Mouse (Mus musculus) midbrain, embryonic 16.5 days (tissue): ENCODE measurements around the gene Rbm38. TPM values are rescaled to one million over a fixed set of nuclear protein-coding genes. Genes with fewer than 3 reads are reported as not detected.

Experiments
- ATAC-seq: fragments of 200-750 bp; cut with Nextera tagmentation; 2 replicates; pipeline ENCODE4 v1.8.0; 2017; ENCODE audit warnings: moderate TSS enrichment
- H3K27ac ChIP-seq: fragments of 300-500 bp; sonication (generic); 2 replicates; pipeline ENCODE4 v1.5.1; 2014; ENCODE audit warnings: mild to moderate bottlenecking, low read length, mixed read lengths
- H3K27me3 ChIP-seq: fragments of 300-500 bp; sonication (generic); 2 replicates; pipeline ENCODE4 v1.6.1; 2014; ENCODE audit warnings: low read depth, low read length, mixed read lengths; ENCODE audit not compliant: control insufficient read depth, insufficient read depth
- H3K36me3 ChIP-seq: fragments of 300-500 bp; sonication (generic); 2 replicates; pipeline ENCODE4 v1.6.1; 2014; ENCODE audit warnings: mild to moderate bottlenecking, low read length, moderate library complexity, mixed read lengths; ENCODE audit not compliant: control insufficient read depth, insufficient read depth
- H3K4me1 ChIP-seq: fragments of 300-500 bp; sonication (generic); 2 replicates; pipeline ENCODE4 v1.6.1; 2014; ENCODE audit warnings: mild to moderate bottlenecking, low read length, mixed read lengths; ENCODE audit not compliant: control insufficient read depth, insufficient read depth
- H3K4me2 ChIP-seq: fragments of 300-500 bp; sonication (generic); 2 replicates; pipeline ENCODE4 v1.6.1; 2014; ENCODE audit warnings: mild to moderate bottlenecking, low read length, mixed read lengths
- H3K4me3 ChIP-seq: fragments of 300-500 bp; sonication (generic); 2 replicates; pipeline ENCODE4 v1.5.1; 2014; ENCODE audit warnings: low read depth, mild to moderate bottlenecking, low read length, moderate library complexity, mixed read lengths
- H3K9ac ChIP-seq: fragments of 300-500 bp; sonication (generic); 2 replicates; pipeline ENCODE4 v1.6.1; 2014; ENCODE audit warnings: low read depth, low read length, mixed read lengths
- H3K9me3 ChIP-seq: fragments of 300-500 bp; sonication (generic); replicated peaks from 2 replicates; pipeline ENCODE4 v1.6.1; 2014; ENCODE audit warnings: mild to moderate bottlenecking, low read length, mixed read lengths; ENCODE audit not compliant: control insufficient read depth, poor library complexity, severe bottlenecking
- WGBS: fragments of 180-500 bp; shearing (Covaris S2); extraction: QIAGEN DNeasy Blood & Tissue Kit; methylation state at CpG from one replicate; pipeline ENCODE4 v1.1.7; 2014; 5-methylcytosine and 5-hydroxymethylcytosine counted together
- polyA plus RNA-seq: library from polyadenylated mRNA; unstranded; fragments of >200 nt; fragmentation: Nextera tagmentation; extraction: Ambion mirVana; gene quantifications from 2 replicates; pipeline ENCODE4 v1.2.1, GENCODE M21; 2015

The Rbm38 gene
- polyA plus RNA-seq = 9.9 and 12.9 TPM in 2 replicates

DNA sequence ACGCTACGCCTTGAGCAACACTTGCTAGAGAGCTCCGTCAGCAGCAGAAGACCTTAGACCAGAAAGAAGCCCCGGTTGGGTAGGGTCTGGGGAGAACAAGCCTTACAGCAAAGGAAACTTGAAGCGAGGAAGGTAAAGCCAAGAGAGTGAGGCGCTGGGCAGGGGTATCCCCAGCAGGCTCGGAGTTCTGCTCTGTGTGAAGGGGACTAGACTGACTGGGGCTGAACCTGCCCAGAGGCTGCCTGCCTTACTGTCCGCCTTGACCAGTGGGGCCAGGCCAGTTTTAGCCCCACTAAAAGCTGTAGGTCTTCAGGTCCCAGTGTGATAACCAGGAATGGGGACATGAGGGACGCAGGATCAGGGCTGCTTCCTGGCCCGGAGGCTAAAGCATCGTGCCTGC lies at the start of gene Rbm38:
TSS of gene Rbm38 (plus strand) at position 69 of the 400 bp plus-strand sequence.
- H3K9me3 ChIP-seq = no peaks in the 10 kb centered on the region
- no peak within 1 kb of the TSS for H3K27ac ChIP-seq
- H3K9ac ChIP-seq = peak within 1 kb of the TSS; percentile 52
- peak within 1 kb of the TSS; percentile 80 for H3K4me2 ChIP-seq
- no peaks in the 10 kb centered on the region for H3K36me3 ChIP-seq
- peaks cover 31% of the 10 kb centered on the region for H3K4me1 ChIP-seq
- WGBS = 28% methylated on average over 11 of the region's 11 CpGs
- H3K27me3 ChIP-seq = peaks cover 26% of the 10 kb centered on the region
- ATAC-seq = no peak
- H3K4me3 ChIP-seq = peak within 1 kb of the TSS; percentile 66

DNA sequence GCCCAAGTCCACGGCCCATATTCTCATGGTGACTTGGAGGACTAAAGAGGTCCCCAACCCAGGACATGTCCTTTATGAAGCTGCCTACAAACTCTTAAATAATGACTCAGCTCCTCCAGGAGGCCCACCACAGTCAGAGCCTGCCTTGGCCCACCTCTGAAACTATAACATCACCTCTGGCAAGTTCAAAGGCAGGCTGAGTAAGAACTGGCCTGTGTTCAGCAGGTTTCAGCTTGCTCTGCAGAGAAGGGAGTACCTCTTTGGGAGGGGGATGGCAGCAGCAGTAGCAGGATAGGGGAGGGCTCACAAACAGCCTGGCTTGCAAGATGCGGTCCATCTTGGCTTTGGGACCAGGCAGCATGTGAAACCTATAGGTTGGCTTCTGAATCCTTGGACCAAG lies 48.4 kb upstream of the Rbm38 start:
- H3K4me1 ChIP-seq = peaks cover 3% of the 10 kb centered on the region; the same call in 1 of the 2 replicates
- no peak for ATAC-seq
- H3K4me3 ChIP-seq = no peak overlapping the region
- H3K9ac ChIP-seq = no peak overlapping the region
- no peak overlapping the region for H3K4me2 ChIP-seq
- no peaks in the 10 kb centered on the region for H3K27me3 ChIP-seq
- no peak overlapping the region for H3K27ac ChIP-seq
- H3K36me3 ChIP-seq = no peaks in the 10 kb centered on the region
- 85% methylated on average over 2 of the region's 2 CpGs for WGBS
- no peaks in the 10 kb centered on the region for H3K9me3 ChIP-seq

DNA sequence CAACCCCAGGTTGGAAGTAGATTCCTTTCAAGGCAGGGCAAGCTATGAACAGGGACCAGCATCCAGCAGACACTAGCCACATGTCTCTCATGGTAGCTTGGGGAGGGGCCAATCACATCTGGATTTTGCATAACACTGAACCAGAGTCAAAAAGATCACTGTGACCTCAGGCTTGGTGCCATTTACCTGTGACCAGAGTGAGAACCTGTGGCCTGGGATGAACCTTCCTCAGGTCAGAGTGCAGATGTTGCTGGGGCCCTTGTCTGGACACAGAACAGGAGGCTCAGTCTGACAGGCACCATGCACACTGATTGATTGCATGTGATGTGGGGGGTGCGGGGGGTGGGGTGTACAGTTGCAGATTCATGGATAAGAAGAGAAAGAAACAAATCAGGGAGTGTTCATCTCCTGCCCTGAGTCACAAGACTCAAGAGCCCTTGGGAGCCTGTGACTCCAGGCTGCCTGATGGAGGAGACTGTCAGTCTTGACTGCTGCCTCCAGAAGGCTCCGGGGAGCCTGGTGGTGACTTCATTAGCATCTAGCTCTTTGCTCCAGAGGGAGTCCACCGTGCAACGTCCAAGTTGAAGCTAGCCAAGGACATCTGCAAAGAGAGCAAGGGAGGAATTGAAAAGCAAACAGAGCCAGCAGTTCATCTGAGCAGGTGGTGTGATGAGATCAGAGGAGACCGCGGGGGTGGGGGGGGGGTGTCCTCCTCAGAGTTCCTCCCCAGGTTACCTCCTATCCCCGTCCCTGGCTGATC lies 46.3 kb upstream of the Rbm38 start:
- Histone ChIP-seq H3K9me3 (no peaks in the 10 kb centered on the region), H3K4me2 (no peak overlapping the region), H3K36me3 (no peaks in the 10 kb centered on the region), H3K4me3 (no peak overlapping the region), H3K27ac (no peak overlapping the region), H3K9ac (no peak overlapping the region), H3K4me1 (peaks cover 13% of the 10 kb centered on the region; the same call in 1 of the 2 replicates), H3K27me3 (no peaks in the 10 kb centered on the region)
- 23% methylated on average over 7 of the region's 7 CpGs for WGBS
- ATAC-seq = no peak

DNA sequence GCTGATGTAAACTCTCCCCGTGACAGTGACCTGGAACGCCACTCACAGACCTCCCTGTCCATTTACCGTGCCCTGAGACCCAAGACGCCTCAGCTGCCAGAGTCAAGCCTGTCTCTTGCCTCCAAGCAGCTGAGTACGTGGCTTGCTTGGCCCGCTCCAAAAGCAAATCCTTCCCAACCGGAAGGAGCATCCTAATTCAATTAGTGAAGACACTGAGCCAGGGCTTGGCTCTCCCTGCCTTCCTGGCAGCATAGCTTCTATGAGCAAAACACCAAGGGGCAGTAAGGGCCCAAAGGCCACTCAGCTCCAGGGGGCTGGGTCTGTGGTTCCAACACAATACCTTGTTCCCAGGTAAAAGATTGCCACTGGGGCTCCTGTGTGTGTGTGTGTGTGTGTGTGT lies 45.6 kb upstream of the Rbm38 start:
- Histone ChIP-seq H3K27me3 (no peaks in the 10 kb centered on the region), H3K27ac (no peak overlapping the region), H3K9me3 (no peaks in the 10 kb centered on the region), H3K4me1 (peaks cover 13% of the 10 kb centered on the region; the same call in 1 of the 2 replicates), H3K36me3 (no peaks in the 10 kb centered on the region), H3K4me3 (no peak overlapping the region), H3K9ac (no peak overlapping the region), H3K4me2 (no peak overlapping the region)
- ATAC-seq = no peak
- 31% methylated on average over 7 of the region's 7 CpGs for WGBS

GRCm38 (mm10) chr2:172975159-172975558 lies 45.1 kb upstream of the Rbm38 start:
- ATAC-seq = no peak
- no peak overlapping the region for H3K4me2 ChIP-seq
- no peaks in the 10 kb centered on the region for H3K9me3 ChIP-seq
- no peaks in the 10 kb centered on the region for H3K27me3 ChIP-seq
- H3K4me1 ChIP-seq = peaks cover 13% of the 10 kb centered on the region; the same call in 1 of the 2 replicates
- H3K36me3 ChIP-seq = no peaks in the 10 kb centered on the region
- H3K9ac ChIP-seq = no peak overlapping the region
- 85% methylated on average over 6 of the region's 6 CpGs for WGBS
- H3K27ac ChIP-seq = no peak overlapping the region
- no peak overlapping the region for H3K4me3 ChIP-seq

- no peak overlapping the region; the same call in 1 of the 2 replicates for H3K27ac ChIP-seq
- no peak; the same call in 1 of the 2 replicates for ATAC-seq
Measured at GRCm38 (mm10) chr2:172976661-172977238, 43.5 kb upstream of the Rbm38 start.

DNA sequence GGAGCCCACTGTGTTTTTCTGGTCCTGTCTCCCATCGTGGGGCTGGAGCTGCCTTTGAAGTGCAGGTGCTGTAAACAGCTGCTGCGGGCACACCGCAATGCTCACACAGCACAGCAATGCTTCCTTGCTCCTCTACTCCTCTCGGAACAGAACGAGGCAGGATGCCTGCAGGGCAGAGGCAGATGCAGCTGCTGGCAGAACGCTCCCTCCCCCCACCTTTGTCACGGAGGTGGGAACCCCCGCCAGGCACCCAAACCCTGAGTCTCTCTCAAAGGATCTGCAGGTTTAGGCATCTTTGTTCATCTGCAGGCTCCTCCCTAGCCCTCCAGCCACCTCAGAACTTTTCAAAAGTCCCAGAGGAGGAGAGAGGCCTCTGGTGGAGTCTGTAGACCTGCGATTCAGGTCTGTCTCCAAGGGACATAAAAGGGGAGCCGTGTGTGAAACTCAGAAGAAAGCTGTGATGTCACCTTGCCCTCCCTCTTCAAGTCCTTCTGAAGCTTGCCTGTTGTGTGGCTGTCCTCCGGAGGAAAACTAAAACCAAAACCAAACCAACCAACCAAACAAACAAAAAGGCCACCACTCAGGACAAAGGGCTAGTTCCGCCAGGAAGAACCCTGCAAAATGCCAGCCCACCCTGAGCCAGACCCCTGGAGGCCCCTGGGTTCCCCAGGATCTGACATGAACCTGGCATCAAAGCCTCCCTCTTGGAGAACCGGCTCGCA lies 42.7 kb upstream of the Rbm38 start, which contains the start of gene Spo11:
TSS of gene Spo11 (plus strand) at position 292 of the 722 bp plus-strand sequence.
- Histone ChIP-seq H3K27ac (peak within 1 kb of the TSS; percentile 11; the same call in 1 of the 2 replicates), H3K36me3 (no peaks in the 10 kb centered on the region), H3K9me3 (no peaks in the 10 kb centered on the region), H3K4me1 (peaks cover 13% of the 10 kb centered on the region; the same call in 1 of the 2 replicates), H3K4me2 (peak within 1 kb of the TSS; percentile 32), H3K4me3 (no peak within 1 kb of the TSS), H3K9ac (0 out of 2 replicates have a peak within 1 kb of the TSS, but pooled peaks have one; percentile 24), H3K27me3 (no peaks in the 10 kb centered on the region)
- ATAC-seq = peak; percentile 60
- 10% methylated on average over 14 of the region's 14 CpGs for WGBS

More at GRCm38 (mm10) chr2:172976661-172977238, 43.5 kb upstream of the Rbm38 start:
- WGBS = 23% methylated on average over 7 of the region's 7 CpGs
- Histone ChIP-seq H3K9ac (no peak overlapping the region), H3K9me3 (no peaks in the 10 kb centered on the region), H3K36me3 (no peaks in the 10 kb centered on the region), H3K4me2 (no peak overlapping the region; the same call in 1 of the 2 replicates), H3K4me1 (peaks cover 13% of the 10 kb centered on the region; the same call in 1 of the 2 replicates), H3K4me3 (no peak overlapping the region), H3K27me3 (no peaks in the 10 kb centered on the region)

GRCm38 (mm10) chr2:172978131-172978633 lies 42.1 kb upstream of the Rbm38 start:
- Histone ChIP-seq H3K4me1 (peaks cover 13% of the 10 kb centered on the region; the same call in 1 of the 2 replicates), H3K36me3 (no peaks in the 10 kb centered on the region), H3K9ac (no peak overlapping the region), H3K4me3 (no peak overlapping the region), H3K27me3 (no peaks in the 10 kb centered on the region), H3K27ac (0 out of 2 replicates have a peak overlapping the region, but pooled peaks have one; percentile 11), H3K9me3 (no peaks in the 10 kb centered on the region), H3K4me2 (no peak overlapping the region)
- ATAC-seq = no peak
- WGBS = 58% methylated on average over 3 of the region's 4 CpGs
